Mouse (Mus musculus) layer of hippocampus, adult 11-12 months (tissue): ENCODE data around the gene Nr4a1.

Source experiments
- DNase-seq: peaks from one replicate; pipeline ENCODE4 v3.0.0; 2022; ENCODE audit warnings: low spot score

The Nr4a1 gene

GRCm38 (mm10) chr15:101233641-101234275, 20.3 kb upstream of the Nr4a1 start:
- DNase-seq: no peak

GRCm38 (mm10) chr15:101234611-101235341, 19.3 kb upstream of the Nr4a1 start:
- no peak for DNase-seq

GRCm38 (mm10) chr15:101235342-101235698, 18.7 kb upstream of the Nr4a1 start:
- DNase-seq: no peak

- DNase-seq: no peak
Observed at GRCm38 (mm10) chr15:101235728-101236327, 18.2 kb upstream of the Nr4a1 start.

GRCm38 (mm10) chr15:101236878-101237277, 17.2 kb upstream of the Nr4a1 start:
- DNase-seq: peak; percentile 74

- peak; percentile 67 for DNase-seq
Observed at GRCm38 (mm10) chr15:101238885-101239511, 15.1 kb upstream of the Nr4a1 start.

- DNase-seq: no peak
Observed at GRCm38 (mm10) chr15:101239821-101240220, 14.2 kb upstream of the Nr4a1 start.

- DNase-seq: peak; percentile 96
Observed at GRCm38 (mm10) chr15:101240799-101241204, 13.3 kb upstream of the Nr4a1 start.

- DNase-seq: no peak
Observed at GRCm38 (mm10) chr15:101241236-101241635, 12.8 kb upstream of the Nr4a1 start.

- DNase-seq: no peak
Observed at GRCm38 (mm10) chr15:101241853-101242252, 12.2 kb upstream of the Nr4a1 start.

- DNase-seq: no peak
Observed at GRCm38 (mm10) chr15:101242645-101243044, 11.4 kb upstream of the Nr4a1 start.

- no peak for DNase-seq
Observed at GRCm38 (mm10) chr15:101244012-101244411, 10.1 kb upstream of the Nr4a1 start.

- DNase-seq: peak; percentile 96
Observed at GRCm38 (mm10) chr15:101246231-101247154, 7.6 kb upstream of the Nr4a1 start.

GRCm38 (mm10) chr15:101247155-101247498, 6.9 kb upstream of the Nr4a1 start:
- no peak for DNase-seq

- no peak for DNase-seq
Observed at GRCm38 (mm10) chr15:101248029-101248710, 5.9 kb upstream of the Nr4a1 start.

- no peak for DNase-seq
Observed at GRCm38 (mm10) chr15:101250220-101250800, 3.8 kb upstream of the Nr4a1 start.

GRCm38 (mm10) chr15:101251930-101252329, 2.1 kb upstream of the Nr4a1 start:
- no peak for DNase-seq

GRCm38 (mm10) chr15:101252614-101253013, 1.5 kb upstream of the Nr4a1 start:
- DNase-seq: no peak

- no peak for DNase-seq
Observed at GRCm38 (mm10) chr15:101253563-101253885, 545 bp upstream of the Nr4a1 start.

- no peak for DNase-seq
Observed at GRCm38 (mm10) chr15:101255842-101256462, 1.9 kb downstream of the Nr4a1 start.
